Mouse (Mus musculus) lung, embryonic 14.5 days (tissue): ENCODE results near the gene Higd2a. TPM values are rescaled to one million over a fixed set of nuclear protein-coding genes. Genes with fewer than 3 reads are reported as not detected.
A peak's percentile ranks its signal among the peaks of the same experiment; 100 is the strongest.

Experiments
- ATAC-seq: fragments of 200-750 bp; cut with Nextera tagmentation; 2 replicates; pipeline ENCODE4 v1.8.0; 2017; ENCODE audit warnings: mild to moderate bottlenecking, moderate TSS enrichment, moderate library complexity; ENCODE audit not compliant: insufficient read depth
- DNase-seq: peaks from one replicate; pipeline ENCODE4 v3.0.0-alpha.2; 2015
- H3K27ac ChIP-seq: fragments of 300-500 bp; sonication (generic); 2 replicates; pipeline ENCODE4 v1.5.1; 2014; ENCODE audit warnings: low read depth, mild to moderate bottlenecking, moderate library complexity
- H3K27me3 ChIP-seq: fragments of 300-500 bp; sonication (generic); 2 replicates; pipeline ENCODE4 v1.6.1; 2014; ENCODE audit warnings: low read length, control low read depth; ENCODE audit not compliant: insufficient read depth
- H3K36me3 ChIP-seq: fragments of 300-500 bp; sonication (generic); 2 replicates; pipeline ENCODE4 v1.6.1; 2014; ENCODE audit warnings: control low read depth; ENCODE audit not compliant: insufficient read depth
- H3K4me1 ChIP-seq: fragments of 300-500 bp; sonication (generic); 2 replicates; pipeline ENCODE4 v1.6.1; 2014; ENCODE audit warnings: antibody characterized with exemption, control low read depth; ENCODE audit not compliant: insufficient read depth
- H3K4me2 ChIP-seq: fragments of 300-500 bp; sonication (generic); 2 replicates; pipeline ENCODE4 v1.6.1; 2014; ENCODE audit warnings: mild to moderate bottlenecking
- H3K4me3 ChIP-seq: fragments of 300-500 bp; sonication (generic); 2 replicates; pipeline ENCODE4 v1.5.1; 2014; ENCODE audit warnings: low read depth, low read length
- H3K9ac ChIP-seq: fragments of 300-500 bp; sonication (generic); 2 replicates; pipeline ENCODE4 v1.6.1; 2014
- H3K9me3 ChIP-seq: fragments of 300-500 bp; sonication (generic); 2 replicates; pipeline ENCODE4 v1.6.1; 2016; ENCODE audit warnings: low read depth, low read length, control low read depth
- CTCF ChIP-seq: IDR thresholded peaks from 2 replicates; pipeline ENCODE4 v1.5.1; 2016; ENCODE audit warnings: antibody characterized with exemption, low read depth
- WGBS: fragments of 180-500 bp; shearing (Covaris S2); extraction: QIAGEN DNeasy Blood & Tissue Kit; methylation state at CpG from one replicate; pipeline ENCODE4 v1.1.7; 2014; 5-methylcytosine and 5-hydroxymethylcytosine counted together
- polyA plus RNA-seq: library from polyadenylated mRNA; unstranded; fragments of >200 nt; fragmentation: Nextera tagmentation; extraction: Ambion mirVana; gene quantifications from 2 replicates; pipeline ENCODE4 v1.2.1, GENCODE M21; 2014

Higd2a gene
- polyA plus RNA-seq, 1 experiment from 2014 or later: 167 TPM

DNA sequence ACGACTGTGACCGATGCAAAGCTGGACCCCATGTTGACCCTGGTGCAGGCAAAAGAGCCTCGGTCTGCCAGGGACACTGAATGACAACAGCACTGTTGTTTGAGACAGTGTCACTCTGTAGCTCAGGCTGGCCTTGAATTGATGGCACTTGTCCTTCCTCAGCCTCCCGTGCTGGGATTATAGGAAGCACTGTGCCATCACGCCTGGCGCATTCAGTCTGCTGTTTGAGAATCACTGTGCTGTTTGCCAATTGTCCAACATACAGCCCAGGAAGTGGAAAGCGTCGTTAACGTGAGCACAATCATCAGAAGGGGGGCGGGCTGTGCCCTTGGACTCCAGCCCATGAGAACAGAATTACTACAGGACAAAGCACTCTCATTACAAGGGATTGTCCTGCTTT lies 7.9 kb upstream of the Higd2a start:
- Histone ChIP-seq H3K9me3 (no peaks in the 10 kb centered on the region), H3K27ac (no peak overlapping the region), H3K9ac (no peak overlapping the region), H3K4me2 (no peak overlapping the region), H3K27me3 (no peaks in the 10 kb centered on the region), H3K4me3 (no peak overlapping the region), H3K4me1 (no peaks in the 10 kb centered on the region), H3K36me3 (peaks cover 88% of the 10 kb centered on the region)
- DNase-seq (no peak), ATAC-seq (no peak)
- WGBS: 70% methylated on average over 10 of the region's 10 CpGs
- TF ChIP-seq CTCF: no peak

DNA sequence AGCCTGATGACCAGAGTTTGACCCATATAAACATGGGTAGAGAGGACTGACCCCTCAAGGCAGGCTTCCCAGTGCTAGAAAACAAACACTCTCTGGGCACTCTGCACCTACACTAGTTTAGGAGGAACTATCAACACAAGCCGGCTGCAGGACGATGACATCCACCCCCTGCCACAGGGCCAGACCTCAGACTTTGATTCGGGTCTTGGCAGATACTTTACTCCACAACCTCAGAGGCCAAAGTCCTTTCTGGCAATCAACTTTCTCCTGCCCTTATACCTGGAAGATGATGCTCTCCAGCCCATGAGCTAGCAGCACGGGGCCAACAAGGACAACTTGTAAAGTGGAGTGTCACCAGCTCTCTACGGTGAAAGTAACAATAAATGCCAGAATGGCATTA lies 7.1 kb upstream of the Higd2a start:
- 81% methylated on average over 5 of the region's 5 CpGs for WGBS
- H3K9me3 ChIP-seq: no peaks in the 10 kb centered on the region
- H3K27ac ChIP-seq: no peak overlapping the region
- ATAC-seq (no peak), DNase-seq (no peak)
- no peak for TF ChIP-seq CTCF
- no peaks in the 10 kb centered on the region for H3K27me3 ChIP-seq
- no peak overlapping the region for H3K4me3 ChIP-seq
- peaks cover 95% of the 10 kb centered on the region for H3K36me3 ChIP-seq
- no peak overlapping the region for H3K9ac ChIP-seq
- no peak overlapping the region for H3K4me2 ChIP-seq
- no peaks in the 10 kb centered on the region for H3K4me1 ChIP-seq

DNA sequence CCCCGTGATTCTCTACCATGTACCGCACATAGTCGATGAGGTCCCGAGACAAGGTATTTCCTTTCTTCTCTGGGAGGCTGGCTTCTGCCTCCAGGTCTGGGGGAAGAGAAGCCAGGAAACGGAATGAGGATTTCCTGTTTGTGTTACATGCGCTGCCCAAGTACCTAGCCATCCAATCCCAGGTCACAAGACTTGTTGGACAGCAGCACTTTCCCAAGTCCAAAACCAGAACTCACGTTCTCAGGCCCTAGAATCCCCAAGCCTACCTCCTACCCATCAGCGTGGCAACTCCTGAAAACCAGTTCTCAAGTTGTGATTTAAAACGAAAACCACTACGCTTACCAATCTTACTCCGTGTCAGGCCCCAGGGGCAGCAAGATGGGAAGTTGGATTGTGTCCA lies 4.2 kb upstream of the Higd2a start:
- H3K9ac ChIP-seq: no peak overlapping the region
- no peak overlapping the region for H3K4me3 ChIP-seq
- no peak for DNase-seq
- H3K27me3 ChIP-seq: no peaks in the 10 kb centered on the region
- no peak overlapping the region for H3K4me2 ChIP-seq
- peaks cover 4% of the 10 kb centered on the region; the same call in 1 of the 2 replicates for H3K4me1 ChIP-seq
- 82% methylated on average over 11 of the region's 11 CpGs for WGBS
- H3K9me3 ChIP-seq: no peaks in the 10 kb centered on the region
- peaks cover 72% of the 10 kb centered on the region for H3K36me3 ChIP-seq
- no peak for ATAC-seq
- no peak for TF ChIP-seq CTCF
- H3K27ac ChIP-seq: no peak overlapping the region

DNA sequence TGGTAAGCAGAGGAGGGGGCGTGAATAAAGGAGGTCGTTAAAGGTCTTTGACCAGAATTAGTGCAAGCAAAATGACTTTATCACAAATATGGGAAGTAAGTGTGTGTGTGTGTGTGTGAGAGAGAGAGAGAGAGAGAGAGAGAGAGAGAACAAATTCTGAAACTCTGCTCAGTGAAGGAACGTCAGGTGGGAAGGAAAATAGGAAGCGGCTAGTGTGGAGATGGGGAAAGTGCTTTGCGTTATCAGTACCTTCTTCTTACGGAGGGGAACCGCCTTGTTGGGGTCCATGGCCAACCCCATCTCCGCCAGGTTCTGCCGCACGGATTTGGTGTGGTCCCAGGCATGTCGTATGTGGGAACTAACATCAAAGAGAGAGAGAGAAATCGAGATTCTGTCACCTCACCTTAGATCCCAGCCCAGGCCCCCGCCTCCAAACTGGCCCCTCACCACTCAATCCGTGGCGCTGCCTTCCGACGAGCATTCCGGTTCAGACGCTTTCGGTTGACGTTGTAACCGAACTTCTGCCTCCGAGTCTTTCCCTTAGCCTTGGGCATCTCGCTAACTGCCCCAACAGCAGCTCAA lies 502 bp upstream of the Higd2a start:
- no peak for ATAC-seq
- H3K9me3 ChIP-seq: no peaks in the 10 kb centered on the region
- H3K4me2 ChIP-seq: peak overlapping the region; percentile 70
- H3K9ac ChIP-seq: peak overlapping the region; percentile 87
- H3K36me3 ChIP-seq: peaks cover 47% of the 10 kb centered on the region
- H3K27ac ChIP-seq: peak overlapping the region; percentile 56; the same call in 1 of the 2 replicates
- peak overlapping the region; percentile 85 for H3K4me3 ChIP-seq
- no peak for DNase-seq
- 2% methylated on average over 24 of the region's 24 CpGs for WGBS
- H3K27me3 ChIP-seq: no peaks in the 10 kb centered on the region
- peaks cover 4% of the 10 kb centered on the region; the same call in 1 of the 2 replicates for H3K4me1 ChIP-seq
- no peak for TF ChIP-seq CTCF

DNA sequence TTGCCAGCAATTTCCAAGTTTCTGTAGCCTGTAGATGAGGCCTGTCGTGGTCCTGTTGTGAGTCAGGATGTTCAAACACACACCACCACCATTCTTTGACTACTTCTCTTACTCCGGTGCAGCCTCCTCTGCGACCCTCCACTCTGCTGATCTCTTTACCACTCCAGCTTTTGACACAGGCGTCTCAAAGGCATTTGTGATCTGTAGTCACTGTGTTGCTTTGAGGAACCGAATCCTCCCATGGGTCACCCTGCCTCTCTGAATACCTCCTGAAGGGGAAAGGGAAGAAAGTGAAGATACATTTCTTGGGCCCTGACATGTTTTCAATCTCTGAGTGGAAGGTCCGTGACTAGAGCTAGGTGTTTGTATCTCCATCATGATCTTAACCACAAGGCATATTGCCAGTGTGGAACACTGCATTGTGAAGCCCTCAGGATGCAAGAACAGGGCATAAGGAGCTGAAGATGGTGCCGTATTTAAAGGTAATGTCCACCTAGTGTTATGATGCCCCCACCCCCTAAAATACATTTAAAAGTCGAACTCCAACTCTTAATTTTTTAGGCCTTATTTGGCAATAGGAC lies 1.9 kb downstream of the Higd2a start:
- Histone ChIP-seq H3K9me3 (no peaks in the 10 kb centered on the region), H3K4me2 (no peak overlapping the region), H3K9ac (no peak overlapping the region), H3K27me3 (no peaks in the 10 kb centered on the region), H3K4me1 (peaks cover 4% of the 10 kb centered on the region; the same call in 1 of the 2 replicates), H3K4me3 (no peak overlapping the region), H3K36me3 (peaks cover 32% of the 10 kb centered on the region), H3K27ac (no peak overlapping the region)
- DNase-seq (no peak), ATAC-seq (no peak)
- TF ChIP-seq CTCF: no peak
- WGBS: 90% methylated on average over 8 of the region's 8 CpGs

DNA sequence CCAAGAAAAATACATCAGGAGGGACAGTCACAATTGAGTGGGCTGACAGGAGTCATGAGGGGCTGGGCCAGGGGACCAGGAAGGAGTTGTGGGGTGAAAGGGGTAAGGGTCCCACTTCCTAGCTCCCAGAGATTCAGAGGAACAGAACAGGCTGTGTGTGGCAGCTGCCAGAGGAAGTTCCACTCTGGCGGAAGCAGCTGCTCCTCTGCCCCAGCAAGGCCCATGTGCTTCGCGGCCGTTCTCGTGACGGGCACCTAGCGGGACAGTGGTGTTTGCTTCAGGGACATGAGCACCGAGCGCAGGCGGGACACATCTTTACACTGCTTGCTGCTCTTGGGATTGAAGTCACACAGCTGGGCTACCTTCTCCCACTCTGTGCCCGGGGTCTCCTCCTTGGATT lies 3.6 kb downstream of the Higd2a start:
- no peaks in the 10 kb centered on the region for H3K27me3 ChIP-seq
- WGBS: 82% methylated on average over 11 of the region's 11 CpGs
- no peaks in the 10 kb centered on the region for H3K9me3 ChIP-seq
- no peak overlapping the region for H3K4me3 ChIP-seq
- no peak overlapping the region for H3K9ac ChIP-seq
- H3K36me3 ChIP-seq: peaks cover 27% of the 10 kb centered on the region
- H3K4me1 ChIP-seq: peaks cover 4% of the 10 kb centered on the region; the same call in 1 of the 2 replicates
- H3K27ac ChIP-seq: no peak overlapping the region
- no peak for ATAC-seq
- no peak overlapping the region for H3K4me2 ChIP-seq
- TF ChIP-seq CTCF: no peak
- DNase-seq: no peak

DNA sequence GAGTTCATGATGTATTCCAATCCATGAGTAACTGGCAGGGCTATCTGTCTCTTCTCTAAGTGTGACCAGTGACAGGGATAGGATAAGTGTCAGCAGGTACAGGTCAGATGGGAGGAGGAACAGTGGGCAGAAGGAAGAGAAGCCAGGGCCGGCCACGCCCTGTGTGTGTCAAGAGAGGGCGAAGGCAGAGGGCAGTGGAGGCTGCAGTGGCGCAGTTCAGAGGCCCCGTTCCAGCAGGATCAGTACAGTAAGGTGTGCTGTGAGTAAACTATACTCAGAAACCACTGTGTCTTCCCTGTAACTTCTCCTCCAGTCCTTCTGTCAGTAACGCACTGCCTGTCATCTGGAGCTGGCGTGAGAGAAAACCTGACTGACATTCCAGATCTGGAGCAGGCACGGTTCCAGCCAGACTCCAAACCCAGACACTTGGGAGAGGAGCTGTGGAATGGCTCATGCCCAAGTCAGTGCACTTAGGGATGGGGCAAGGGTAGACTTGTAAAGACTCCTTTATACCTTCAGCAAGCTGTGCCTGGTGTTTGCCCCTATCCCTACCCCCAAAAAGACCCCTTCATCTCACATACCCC lies 6.2 kb downstream of the Higd2a start:
- no peak for TF ChIP-seq CTCF
- Histone ChIP-seq H3K4me2 (no peak overlapping the region), H3K4me3 (no peak overlapping the region), H3K36me3 (peaks cover 27% of the 10 kb centered on the region), H3K9ac (peak overlapping the region; percentile 13; the same call in 1 of the 2 replicates), H3K9me3 (no peaks in the 10 kb centered on the region), H3K27ac (0 out of 2 replicates have a peak overlapping the region, but pooled peaks have one; percentile 2), H3K4me1 (no peaks in the 10 kb centered on the region), H3K27me3 (no peaks in the 10 kb centered on the region)
- WGBS: 71% methylated on average over 8 of the region's 8 CpGs
- no peak for ATAC-seq
- no peak for DNase-seq
